Mouse (Mus musculus) heart, adult 2 months (tissue): ENCODE measurements around the gene Clec11a. TPM values are rescaled to one million over a fixed set of nuclear protein-coding genes. Genes with fewer than 3 reads are reported as not detected.

Experiments used
- DNase-seq, 2 experiments: peaks; one replicate each; pipeline ENCODE4 v3.0.0; 2021
- H3K27ac ChIP-seq: fragments of 200-600 bp; 2 replicates; pipeline ENCODE4 v1.8.1; 2022
- H3K27me3 ChIP-seq: fragments of 200-500 bp; 2 replicates; pipeline ENCODE4 v1.6.1; 2012; ENCODE audit warnings: mild to moderate bottlenecking, low read length, inconsistent platforms, mixed read lengths; ENCODE audit not compliant: control insufficient read depth, insufficient read depth
- H3K36me3 ChIP-seq: fragments of 200-500 bp; 2 replicates; pipeline ENCODE4 v1.6.1; 2012; ENCODE audit warnings: low read length, inconsistent platforms; ENCODE audit not compliant: control insufficient read depth, insufficient read depth
- H3K4me1 ChIP-seq: fragments of 200-500 bp; 2 replicates; pipeline ENCODE4 v1.6.1; 2011; ENCODE audit warnings: low read length; ENCODE audit not compliant: control insufficient read depth, insufficient read depth
- H3K4me3 ChIP-seq: fragments of 200-600 bp; 2 replicates; pipeline ENCODE4 v1.8.1; 2022
- H3K79me2 ChIP-seq: fragments of 200-500 bp; replicated peaks from 2 replicates; pipeline ENCODE4 v1.6.1; 2012; ENCODE audit warnings: mild to moderate bottlenecking, inconsistent platforms, low read length, moderate library complexity, mixed read lengths; ENCODE audit not compliant: control insufficient read depth, insufficient read depth
- H3K9ac ChIP-seq: fragments of 200-500 bp; 2 replicates; pipeline ENCODE4 v1.6.1; 2012; ENCODE audit warnings: low read depth, mild to moderate bottlenecking, control low read depth, inconsistent platforms, low read length, mixed read lengths
- CTCF ChIP-seq: fragments of 200-600 bp; IDR thresholded peaks from 2 replicates; pipeline ENCODE4 v1.8.1; 2022; ENCODE audit warnings: antibody characterized with exemption, mild to moderate bottlenecking, moderate library complexity
- EP300 ChIP-seq: fragments of 200-500 bp; IDR thresholded peaks from 2 replicates; pipeline ENCODE4 v1.6.1; 2011; ENCODE audit warnings: low read depth, low read length, control low read depth; ENCODE audit not compliant: insufficient read depth
- POLR2A ChIP-seq: fragments of 200-500 bp; IDR thresholded peaks from 2 replicates; pipeline ENCODE4 v1.6.1; 2011; ENCODE audit warnings: mild to moderate bottlenecking, low read depth, low read length, control low read depth; ENCODE audit not compliant: insufficient read depth
- WGBS: fragments of 180-500 bp; shearing (Covaris S2); methylation state at CpG from one replicate; pipeline ENCODE4 v1.1.7; 2018; 5-methylcytosine and 5-hydroxymethylcytosine counted together
- intact Hi-C: fragments of 180-260 bp; cut with DNase I; formaldehyde crosslinking; loops from one replicate; pipeline ENCODE4 v1.15.1; 2025
- polyA plus RNA-seq: library from polyadenylated mRNA; depleted of rRNA; stranded (reverse); fragments of >200 nt; gene quantifications from 2 replicates; pipeline ENCODE4 v1.2.3, GENCODE M21; 2012; rRNA removed
- total RNA-seq, 2 experiments: library from RNA; stranded (reverse); gene quantifications; 2 replicates each; pipeline ENCODE4 v1.2.3; 2021

Gene Clec11a
- total and polyA plus RNA-seq, 3 experiments: 0.60 to 2.0 (median 1.1) TPM

DNA sequence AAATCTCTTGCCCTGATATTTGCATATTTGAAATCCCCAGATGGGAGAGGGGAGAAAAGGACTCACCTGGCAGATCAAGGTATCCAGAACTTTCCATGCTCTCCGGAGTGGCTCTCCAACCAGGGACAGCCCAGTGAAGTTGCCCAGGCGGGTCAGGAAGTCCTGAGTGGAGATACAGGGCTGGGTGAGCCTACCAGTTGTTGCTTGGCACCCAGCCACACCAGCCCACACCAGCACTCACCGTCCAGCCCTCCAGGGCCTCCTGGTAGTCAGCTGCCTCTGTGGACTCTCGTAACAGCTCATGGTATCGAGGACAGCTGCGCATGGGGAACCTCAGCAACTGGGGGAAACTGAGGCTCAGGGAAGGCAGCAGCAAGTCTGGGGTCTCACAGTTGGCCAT lies 51.8 kb downstream of the Clec11a start:
- Histone ChIP-seq H3K4me3 (no peak overlapping the region), H3K36me3 (no peaks in the 10 kb centered on the region), H3K27ac (no peak overlapping the region), H3K79me2 (no peaks in the 10 kb centered on the region), H3K27me3 (no peaks in the 10 kb centered on the region), H3K4me1 (no peaks in the 10 kb centered on the region), H3K9ac (no peak overlapping the region)
- 62% methylated on average over 6 of the region's 6 CpGs for WGBS
- intact Hi-C loops: no loop called here
- TF ChIP-seq CTCF: no peak
- TF ChIP-seq EP300: no peak
- no peak for TF ChIP-seq POLR2A
- no peak for DNase-seq

GRCm38 (mm10) chr7:44253023-44253616 lies 53.6 kb downstream of the Clec11a start:
- TF ChIP-seq POLR2A (no peak), CTCF (no peak), EP300 (no peak)
- intact Hi-C loops: no loop called here
- no peaks in the 10 kb centered on the region for H3K36me3 ChIP-seq
- no peaks in the 10 kb centered on the region for H3K4me1 ChIP-seq
- DNase-seq: no peak
- no peak overlapping the region for H3K9ac ChIP-seq
- H3K79me2 ChIP-seq: no peaks in the 10 kb centered on the region
- no peak overlapping the region for H3K27ac ChIP-seq
- H3K4me3 ChIP-seq: no peak overlapping the region
- 70% methylated on average over 15 of the region's 15 CpGs for whole genome bisulfite sequencing
- no peaks in the 10 kb centered on the region for H3K27me3 ChIP-seq

Other genes with a start within 250 kb of the Clec11a start
- not detected for gene Klk1b21, start 204.6 kb downstream of the Clec11a start, total RNA-seq
- not detected in 2 replicates for gene Klk1b21, start 204.6 kb downstream of the Clec11a start, polyA plus RNA-seq
- gene Klk1b22, start 194.2 kb downstream of the Clec11a start, total RNA-seq: not detected
- 4.0 TPM in 1 of 2 replicates, not detected in the other for gene Klk1b22, start 194.2 kb downstream of the Clec11a start, polyA plus RNA-seq
- gene Klk1b16, start 170.1 kb downstream of the Clec11a start, total RNA-seq: not detected
- not detected in 2 replicates for gene Klk1b16, start 170.1 kb downstream of the Clec11a start, polyA plus RNA-seq
- gene Klk1b24, start 118.7 kb downstream of the Clec11a start, total RNA-seq: not detected
- gene Klk1b24, start 118.7 kb downstream of the Clec11a start, polyA plus RNA-seq: not detected in 2 replicates
- not detected for gene Klk1b3, start 108.7 kb downstream of the Clec11a start, total RNA-seq
- not detected in 2 replicates for gene Klk1b3, start 108.7 kb downstream of the Clec11a start, polyA plus RNA-seq
- gene Klk1b4, start 99.5 kb downstream of the Clec11a start, total RNA-seq: not detected
- 0.14 TPM in 1 of 2 replicates, not detected in the other for gene Klk1b4, start 99.5 kb downstream of the Clec11a start, polyA plus RNA-seq
- not detected for gene Klk1b5, start 91.0 kb downstream of the Clec11a start, total RNA-seq
- not detected in 2 replicates for gene Klk1b5, start 91.0 kb downstream of the Clec11a start, polyA plus RNA-seq
- not detected for gene Klk1, start 81.5 kb downstream of the Clec11a start, total RNA-seq
- 0.38 and 0.62 TPM in 2 replicates for gene Klk1, start 81.5 kb downstream of the Clec11a start, polyA plus RNA-seq
- gene Gm36864, start 70.7 kb downstream of the Clec11a start, total RNA-seq: not detected
- not detected in 2 replicates for gene Gm36864, start 70.7 kb downstream of the Clec11a start, polyA plus RNA-seq
- under 1 TPM; 0.68 to 0.70 TPM for gene 1700028J19Rik, start 60.2 kb downstream of the Clec11a start, total RNA-seq
- gene 1700028J19Rik, start 60.2 kb downstream of the Clec11a start, polyA plus RNA-seq: 1.3 and 2.1 TPM in 2 replicates
- 10 to 100 TPM; 12.0 to 12.3 TPM for gene 2410002F23Rik, start 60.2 kb downstream of the Clec11a start, total RNA-seq
- 29.5 and 37.6 TPM in 2 replicates for gene 2410002F23Rik, start 60.2 kb downstream of the Clec11a start, polyA plus RNA-seq
- not detected for gene Acp4, start 49.5 kb downstream of the Clec11a start, total RNA-seq
- not detected in 2 replicates for gene Acp4, start 49.5 kb downstream of the Clec11a start, polyA plus RNA-seq
- not detected for gene Gm15517, start 45.5 kb downstream of the Clec11a start, total RNA-seq
- not detected in 2 replicates for gene Gm15517, start 45.5 kb downstream of the Clec11a start, polyA plus RNA-seq
- gene Shank1, start 3.4 kb upstream of the Clec11a start, total RNA-seq: 1 to 10 TPM; 1.2 to 2.3 TPM
- gene Shank1, start 3.4 kb upstream of the Clec11a start, polyA plus RNA-seq: 0.94 and 1.1 TPM in 2 replicates
- 1 to 10 TPM; 1.4 to 2.5 TPM for gene Syt3, start 77.2 kb upstream of the Clec11a start, total RNA-seq
- gene Syt3, start 77.2 kb upstream of the Clec11a start, polyA plus RNA-seq: 3.1 and 3.2 TPM in 2 replicates
- gene 1700008O03Rik, start 78.9 kb upstream of the Clec11a start, total RNA-seq: under 1 TPM; 0.21 to 0.25 TPM
- 0.12 and 0.47 TPM in 2 replicates for gene 1700008O03Rik, start 78.9 kb upstream of the Clec11a start, polyA plus RNA-seq
- gene Lrrc4b, start 122.1 kb upstream of the Clec11a start, total RNA-seq: 10 to 100 TPM; 30.1 to 34.1 TPM
- 33.2 and 36.2 TPM in 2 replicates for gene Lrrc4b, start 122.1 kb upstream of the Clec11a start, polyA plus RNA-seq
- gene Aspdh, start 158.5 kb upstream of the Clec11a start, total RNA-seq: 1 to 10 TPM; 1.3 to 1.5 TPM
- 2.4 and 2.6 TPM in 2 replicates for gene Aspdh, start 158.5 kb upstream of the Clec11a start, polyA plus RNA-seq
- 100 to 1,000 TPM; 139 to 147 TPM for gene Josd2, start 161.1 kb upstream of the Clec11a start, total RNA-seq
- gene Josd2, start 161.1 kb upstream of the Clec11a start, polyA plus RNA-seq: 211 and 242 TPM in 2 replicates
- 10 to 100 TPM; 86.1 to 87.6 TPM for gene Emc10, start 189.6 kb upstream of the Clec11a start, total RNA-seq
- gene Emc10, start 189.6 kb upstream of the Clec11a start, polyA plus RNA-seq: 152 and 180 TPM in 2 replicates
- gene Fam71e1, start 189.7 kb upstream of the Clec11a start, total RNA-seq: 1 to 10 TPM; 2.6 to 3.3 TPM
- gene Fam71e1, start 189.7 kb upstream of the Clec11a start, polyA plus RNA-seq: 4.1 and 6.4 TPM in 2 replicates
- gene Mybpc2, start 217.8 kb upstream of the Clec11a start, total RNA-seq: 10 to 100 TPM; 13.1 to 16.7 TPM
- 7.1 and 10.8 TPM in 2 replicates for gene Mybpc2, start 217.8 kb upstream of the Clec11a start, polyA plus RNA-seq
- under 1 TPM; 0.31 to 0.75 TPM for gene Spib, start 225.2 kb upstream of the Clec11a start, total RNA-seq
- 0.88 and 3.1 TPM in 2 replicates for gene Spib, start 225.2 kb upstream of the Clec11a start, polyA plus RNA-seq
- gene Pold1, start 241.9 kb upstream of the Clec11a start, total RNA-seq: 10 to 100 TPM; 10.8 to 11.7 TPM
- gene Pold1, start 241.9 kb upstream of the Clec11a start, polyA plus RNA-seq: 12.9 and 15.5 TPM in 2 replicates
- gene Nr1h2, start 247.0 kb upstream of the Clec11a start, total RNA-seq: 10 to 100 TPM; 49.7 to 53.7 TPM
- gene Nr1h2, start 247.0 kb upstream of the Clec11a start, polyA plus RNA-seq: 65.7 and 84.8 TPM in 2 replicates